Mouse (Mus musculus) testis, adult 2 months (tissue): ENCODE measurements at regions not wholly inside any gene's neighbourhood (a gene's known extent, or its start where the extent isn't known, plus 50 kb on each side); places are given as distances from the start of the nearest gene placed in this dataset.

Experiments
- H3K27ac ChIP-seq: fragments of 200-500 bp; 2 replicates; pipeline ENCODE4 v1.5.1; 2012; ENCODE audit warnings: low read depth, low read length; ENCODE audit not compliant: control insufficient read depth, insufficient read depth
- H3K27me3 ChIP-seq: fragments of 200-500 bp; 2 replicates; pipeline ENCODE4 v1.6.1; 2012; ENCODE audit warnings: mild to moderate bottlenecking, low read length, moderate library complexity; ENCODE audit not compliant: control insufficient read depth, insufficient read depth
- H3K36me3 ChIP-seq: fragments of 200-500 bp; 2 replicates; pipeline ENCODE4 v1.6.1; 2012; ENCODE audit warnings: mild to moderate bottlenecking, low read length; ENCODE audit not compliant: control insufficient read depth, insufficient read depth
- H3K4me1 ChIP-seq: fragments of 200-500 bp; 2 replicates; pipeline ENCODE4 v1.6.1; 2012; ENCODE audit warnings: low read length; ENCODE audit not compliant: control insufficient read depth, insufficient read depth
- H3K4me3 ChIP-seq: fragments of 200-500 bp; 2 replicates; pipeline ENCODE4 v1.5.1; 2012; ENCODE audit warnings: low read depth, mild to moderate bottlenecking, low read length, moderate library complexity, mixed read lengths; ENCODE audit not compliant: control insufficient read depth
- CTCF ChIP-seq: fragments of 200-500 bp; IDR thresholded peaks from 2 replicates; pipeline ENCODE4 v1.5.1; 2012; ENCODE audit warnings: low read depth, mild to moderate bottlenecking, inconsistent platforms, low read length, moderate library complexity; ENCODE audit not compliant: control insufficient read depth, insufficient read depth, insufficient replicate concordance
- POLR2A ChIP-seq: fragments of 200-500 bp; IDR thresholded peaks from 2 replicates; pipeline ENCODE4 v1.6.1; 2012; ENCODE audit warnings: low read depth, mild to moderate bottlenecking, inconsistent platforms, low read length, moderate library complexity; ENCODE audit not compliant: control insufficient read depth

DNA sequence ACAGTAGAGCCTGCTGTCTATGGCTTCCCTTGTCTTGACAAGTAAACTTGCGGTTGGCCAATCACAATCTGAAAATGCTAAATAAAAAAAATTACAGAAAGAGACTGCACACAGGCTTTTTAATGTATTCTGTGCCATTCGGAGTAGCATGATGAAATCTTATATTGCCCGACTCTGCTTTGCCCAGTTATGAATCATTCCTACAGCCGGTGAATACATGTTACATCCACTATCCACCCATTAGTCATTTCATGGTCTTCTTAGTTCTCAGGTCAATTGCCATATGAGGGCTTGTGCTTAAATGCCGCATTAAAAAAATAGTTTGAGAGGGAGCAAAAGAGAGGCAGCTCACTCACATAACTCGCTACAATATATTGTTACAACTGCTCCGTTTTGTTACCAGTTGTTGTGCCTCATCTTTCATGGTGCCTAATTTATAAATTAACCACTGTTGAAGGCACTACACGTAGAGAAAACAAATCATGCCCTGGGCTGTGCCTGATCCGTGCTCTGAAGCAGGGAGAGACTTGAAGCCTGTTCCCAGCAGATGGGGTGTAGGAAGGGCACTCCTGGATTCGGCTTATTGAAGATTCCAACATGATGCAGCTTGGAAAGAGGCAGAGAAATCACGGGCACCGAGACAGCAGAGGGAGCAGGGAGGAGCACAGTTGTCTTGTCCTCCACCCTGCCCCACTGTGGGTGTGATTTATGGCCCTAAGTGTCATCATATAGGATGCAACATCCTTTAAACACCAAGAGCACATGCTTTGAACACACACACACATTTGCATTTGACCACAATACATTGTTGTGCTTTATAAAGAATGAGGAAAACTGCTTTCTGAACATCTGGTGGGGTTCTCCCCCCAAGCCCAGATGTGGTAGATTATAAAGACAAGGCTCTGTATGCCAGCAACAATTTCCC is 427.0 kb upstream of the Zmiz1 start:
- no peaks in the 10 kb centered on the region for H3K27me3 ChIP-seq
- no peak for TF ChIP-seq POLR2A
- TF ChIP-seq CTCF, result no peak
- no peak overlapping the region for H3K27ac ChIP-seq
- H3K36me3 ChIP-seq, result no peaks in the 10 kb centered on the region
- H3K4me1 ChIP-seq, result no peaks in the 10 kb centered on the region
- no peak overlapping the region for H3K4me3 ChIP-seq

DNA sequence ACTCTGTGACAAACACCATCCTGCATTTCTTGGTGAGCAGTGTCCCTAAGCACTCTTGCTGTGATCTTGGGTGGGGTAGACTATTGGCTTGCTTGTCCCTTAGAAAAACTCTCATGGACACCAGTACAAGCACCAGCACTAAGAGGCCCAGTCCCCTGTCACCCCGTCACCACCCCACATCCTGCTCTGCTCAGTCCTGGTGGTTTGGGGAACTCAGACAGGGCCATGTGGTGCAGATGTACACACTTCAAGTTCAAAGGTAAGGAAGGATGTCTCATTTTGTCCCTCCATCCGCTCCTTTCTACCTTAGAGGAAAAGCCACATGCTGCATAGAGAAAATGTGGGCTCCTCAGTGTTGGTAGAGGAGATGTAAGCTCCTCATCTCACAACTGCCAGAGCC is 426.1 kb upstream of the Zmiz1 start:
- H3K27me3 ChIP-seq, result no peaks in the 10 kb centered on the region
- no peaks in the 10 kb centered on the region for H3K4me1 ChIP-seq
- no peak for TF ChIP-seq CTCF
- TF ChIP-seq POLR2A, result no peak
- H3K36me3 ChIP-seq, result no peaks in the 10 kb centered on the region
- no peak overlapping the region for H3K27ac ChIP-seq
- no peak overlapping the region for H3K4me3 ChIP-seq

DNA sequence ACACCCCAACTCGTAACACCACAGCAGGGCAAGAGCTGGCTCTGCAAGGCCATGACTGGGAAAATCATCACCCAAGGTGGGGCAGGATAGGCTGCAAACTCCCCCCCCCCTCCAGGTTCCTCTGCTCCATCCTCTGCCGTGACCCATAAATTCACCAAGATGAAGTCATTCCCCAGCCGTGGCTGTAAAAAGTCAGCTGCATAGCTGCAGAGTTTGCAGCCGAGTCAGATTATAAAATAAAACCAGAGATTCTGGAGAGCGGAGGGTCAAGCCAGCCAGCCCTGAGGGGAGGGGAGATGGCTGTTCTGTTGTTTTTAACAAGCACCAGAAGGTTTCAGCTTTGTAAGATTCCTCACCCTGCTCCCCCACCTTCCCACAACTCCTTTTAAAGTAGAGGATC is 416.7 kb upstream of the Zmiz1 start:
- H3K27ac ChIP-seq, result no peak overlapping the region

DNA sequence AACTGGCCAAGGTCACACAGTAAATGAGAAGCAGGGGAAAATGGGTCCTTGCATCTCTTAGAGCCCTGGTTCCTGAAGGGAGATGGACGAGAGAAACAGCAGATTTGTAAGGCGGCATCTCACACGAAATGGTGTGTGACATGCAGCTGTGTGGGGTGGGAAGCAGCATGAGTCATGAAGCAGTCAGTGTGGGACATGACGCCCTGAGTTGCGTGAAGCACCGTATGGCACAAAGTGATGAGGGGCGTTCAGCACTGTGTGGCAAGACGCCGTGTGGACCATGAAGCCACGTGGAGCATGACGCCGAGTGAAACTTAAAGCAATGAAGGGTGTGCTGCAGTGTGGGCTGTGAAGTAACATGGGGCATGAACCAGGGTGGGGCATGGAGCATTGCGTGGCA is 414.9 kb upstream of the Zmiz1 start:
- H3K4me1 ChIP-seq, result no peaks in the 10 kb centered on the region
- H3K36me3 ChIP-seq, result no peaks in the 10 kb centered on the region
- H3K27ac ChIP-seq, result no peak overlapping the region
- TF ChIP-seq POLR2A (no peak), CTCF (no peak)
- no peak overlapping the region for H3K4me3 ChIP-seq
- H3K27me3 ChIP-seq, result no peaks in the 10 kb centered on the region

More for the DNA sequence above, 416.7 kb upstream of the Zmiz1 start:
- Histone ChIP-seq H3K36me3 (no peaks in the 10 kb centered on the region), H3K4me3 (no peak overlapping the region), H3K4me1 (no peaks in the 10 kb centered on the region), H3K27me3 (no peaks in the 10 kb centered on the region)
- TF ChIP-seq POLR2A (no peak), CTCF (no peak)

DNA sequence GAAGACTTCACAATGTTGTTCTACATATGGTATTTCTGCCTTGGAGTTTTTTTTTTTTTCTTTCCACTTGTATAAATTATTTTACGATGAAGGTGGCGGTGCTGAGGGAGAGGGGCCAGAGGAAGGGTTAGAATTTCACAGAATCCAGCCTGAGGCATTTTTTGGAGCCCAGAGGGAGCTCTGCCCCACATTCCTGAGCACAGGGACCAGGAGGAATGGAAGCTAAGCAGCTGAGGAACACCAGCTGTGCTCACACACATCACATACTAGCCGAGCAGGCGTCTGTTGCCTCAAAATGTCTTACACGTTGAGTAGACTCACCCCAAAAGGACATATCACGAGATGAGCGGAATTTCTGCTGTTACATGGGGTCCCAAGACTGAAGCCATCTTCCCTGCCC is 414.1 kb upstream of the Zmiz1 start:
- Histone ChIP-seq H3K4me1 (no peaks in the 10 kb centered on the region), H3K4me3 (no peak overlapping the region), H3K36me3 (no peaks in the 10 kb centered on the region), H3K27ac (no peak overlapping the region), H3K27me3 (no peaks in the 10 kb centered on the region)
- no peak for TF ChIP-seq CTCF
- no peak for TF ChIP-seq POLR2A

DNA sequence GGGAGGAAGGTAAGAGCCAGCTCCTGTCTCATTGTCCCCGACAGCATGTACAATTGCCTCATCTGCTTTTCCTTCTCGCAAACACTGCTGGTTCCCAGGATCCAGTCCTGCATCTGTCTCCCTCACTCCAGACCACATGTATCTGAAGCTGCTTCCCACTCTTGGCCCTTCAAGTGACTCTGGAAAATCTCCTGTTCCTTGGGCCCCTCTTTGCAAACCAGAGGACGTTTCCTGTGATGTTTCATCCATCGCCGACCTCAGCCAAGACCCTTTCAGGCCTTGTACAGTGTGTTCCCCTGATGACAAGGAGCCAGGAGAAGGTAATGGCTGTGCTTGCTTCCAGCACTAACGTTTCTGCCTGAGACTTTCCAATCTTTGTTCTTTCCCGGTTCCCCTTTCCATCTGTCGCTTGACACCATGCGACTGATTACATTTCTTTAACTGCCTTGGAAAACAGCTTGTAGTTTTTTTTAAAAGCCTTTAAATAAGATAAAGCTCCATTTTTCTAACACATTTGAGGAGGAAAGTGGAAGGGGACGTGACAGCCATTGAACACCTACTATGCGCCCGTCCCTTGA is 408.2 kb upstream of the Zmiz1 start:
- TF ChIP-seq POLR2A (no peak), CTCF (no peak)
- Histone ChIP-seq H3K36me3 (no peaks in the 10 kb centered on the region), H3K4me3 (no peak overlapping the region), H3K27ac (no peak overlapping the region), H3K27me3 (no peaks in the 10 kb centered on the region), H3K4me1 (no peaks in the 10 kb centered on the region)

DNA sequence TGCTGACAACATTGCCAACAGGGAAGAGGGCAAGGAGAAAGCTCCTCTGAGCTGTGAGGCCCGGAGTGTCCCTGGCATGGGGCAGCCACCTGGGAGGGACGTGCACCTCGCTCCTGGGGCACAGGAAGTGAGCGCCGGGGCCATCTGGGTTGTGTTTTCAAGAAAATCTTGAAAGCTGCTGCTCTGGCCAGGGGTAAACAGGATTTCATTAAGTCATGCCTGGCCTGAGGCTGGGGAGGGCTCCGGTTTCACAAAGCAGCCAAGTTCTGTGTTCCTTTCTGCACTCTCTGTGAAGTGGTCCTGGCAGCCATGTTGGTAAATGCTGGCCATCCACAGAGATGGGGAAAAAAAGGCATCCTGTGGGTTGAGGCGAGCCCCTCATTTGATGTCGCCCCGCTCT is 406.8 kb upstream of the Zmiz1 start:
- no peaks in the 10 kb centered on the region for H3K4me1 ChIP-seq
- no peaks in the 10 kb centered on the region for H3K27me3 ChIP-seq
- TF ChIP-seq POLR2A, result no peak
- no peak for TF ChIP-seq CTCF
- no peaks in the 10 kb centered on the region for H3K36me3 ChIP-seq
- no peak overlapping the region for H3K27ac ChIP-seq
- no peak overlapping the region for H3K4me3 ChIP-seq
